Mouse (Mus musculus) megakaryocyte-erythroid progenitor cell, adult 5-6 weeks (primary cell): ENCODE data around the gene Fezf1. TPM values are rescaled to one million over a fixed set of nuclear protein-coding genes. Genes with fewer than 3 reads are reported as not detected.

Source experiments
- ATAC-seq: replicated peaks from 2 replicates; pipeline ENCODE4 v1.8.0; 2016; ENCODE audit warnings: mild to moderate bottlenecking, inconsistent platforms; ENCODE audit not compliant: severe bottlenecking, poor library complexity, low FRiP score, low TSS enrichment
- total RNA-seq, 2 experiments: library from RNA; stranded (forward) in 1 of 2; stranded (reverse) in 1 of 2; fragments of 200-1000, 215-1000 nt in 1 of 2; fragments of >200 nt in 1 of 2; fragmentation: Nextera tagmentation in 1 of 2; gene quantifications; 2 replicates each; pipeline ENCODE4 v1.2.3; 2014 to 2017

Gene Fezf1
- total RNA-seq (2014; fragmentation: Nextera tagmentation) (not detected in 2 replicates), total RNA-seq (2017) (not detected in 2 replicates)

DNA sequence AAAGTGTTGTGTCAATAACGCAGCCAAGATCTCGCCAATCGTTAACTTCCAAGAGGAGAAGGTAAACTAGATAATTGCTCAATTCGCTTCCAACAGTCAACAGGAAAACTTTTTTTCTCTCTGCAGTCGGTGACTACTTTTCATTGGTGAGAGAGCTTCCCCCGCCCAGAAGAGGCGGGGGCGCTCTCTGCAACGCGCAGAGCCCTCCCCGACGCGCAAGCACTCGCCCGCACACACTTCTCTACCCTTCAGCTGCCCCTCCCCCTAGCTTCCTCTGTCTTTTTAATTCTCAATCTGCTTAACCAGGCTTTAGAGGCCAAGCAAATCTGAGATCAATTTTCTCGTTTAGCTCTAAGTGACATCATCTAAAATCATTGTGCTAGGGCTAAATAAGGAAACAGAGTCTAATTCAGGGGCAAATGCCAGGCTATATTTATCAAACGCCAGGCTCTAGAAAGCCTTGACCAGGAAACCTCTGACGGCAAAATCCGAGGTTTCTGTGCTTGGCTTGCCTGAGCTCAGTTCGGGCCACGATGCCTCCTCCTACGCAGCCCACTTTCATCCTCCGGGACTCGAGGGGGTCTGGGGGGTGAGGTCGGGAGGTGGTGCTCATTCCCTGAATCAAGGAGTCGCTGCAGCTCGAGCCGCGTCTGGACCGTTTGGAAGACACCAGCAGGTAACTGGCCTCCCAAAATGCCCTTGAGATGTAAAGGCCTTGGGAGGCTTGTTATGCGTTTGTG is at the start of gene Fezf1:
Gene Fezf1 (minus strand): TSS at position 50 of the 740 bp plus-strand sequence.
- ATAC-seq: no peak

DNA sequence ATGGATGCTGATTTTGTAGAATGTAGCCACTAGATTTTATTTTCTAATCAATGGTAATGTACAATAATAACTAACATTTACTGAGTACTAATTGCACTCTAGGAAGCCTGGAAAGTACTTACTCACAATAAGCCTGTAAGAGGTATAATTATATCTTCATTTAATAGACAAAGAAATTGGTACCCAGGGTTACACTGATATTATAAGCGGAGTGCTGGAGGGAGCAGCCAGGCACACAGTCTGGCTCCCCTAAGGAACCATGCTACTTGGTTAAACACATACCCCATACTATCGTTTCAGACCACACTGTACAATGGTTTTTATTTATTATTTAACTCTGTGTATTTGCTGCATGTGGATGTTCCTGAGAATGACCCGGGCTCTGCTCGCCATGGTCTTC is 46.5 kb upstream of the Fezf1 start:
- ATAC-seq: no peak

DNA sequence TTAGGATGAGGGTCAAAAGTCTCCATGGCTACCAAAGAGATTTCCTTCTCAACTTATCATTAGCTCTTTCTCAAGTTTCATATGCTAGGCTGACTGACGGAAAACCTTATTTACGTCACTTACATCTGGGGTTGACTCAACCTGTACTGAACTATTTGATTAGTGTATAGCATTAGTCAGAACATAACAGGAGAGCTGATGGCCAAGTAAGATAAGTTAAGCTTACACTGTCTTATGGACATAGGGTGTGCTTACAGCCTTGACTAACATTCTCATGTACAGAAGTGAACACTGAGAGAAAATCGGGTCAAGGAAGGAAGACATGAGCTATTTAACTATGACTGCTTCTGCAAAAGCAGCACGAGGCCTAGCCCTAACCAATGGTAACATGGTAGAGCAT is 40.6 kb upstream of the Fezf1 start:
- ATAC-seq: no peak

DNA sequence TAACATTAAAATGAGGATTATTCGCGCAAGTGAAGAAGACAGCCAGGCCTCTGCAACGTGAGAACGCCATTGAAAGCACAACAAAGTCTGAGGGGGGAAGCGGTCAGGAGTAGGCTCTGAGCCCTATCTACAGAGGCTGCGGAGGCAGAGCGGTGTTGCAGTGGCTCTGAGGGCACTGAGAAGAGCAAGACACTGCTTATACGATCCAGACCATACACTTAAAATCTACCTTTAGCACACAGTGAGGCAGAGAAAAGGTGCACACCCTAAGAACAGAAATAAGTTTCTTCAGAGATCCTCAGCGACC is 33.3 kb upstream of the Fezf1 start:
- no peak for ATAC-seq

DNA sequence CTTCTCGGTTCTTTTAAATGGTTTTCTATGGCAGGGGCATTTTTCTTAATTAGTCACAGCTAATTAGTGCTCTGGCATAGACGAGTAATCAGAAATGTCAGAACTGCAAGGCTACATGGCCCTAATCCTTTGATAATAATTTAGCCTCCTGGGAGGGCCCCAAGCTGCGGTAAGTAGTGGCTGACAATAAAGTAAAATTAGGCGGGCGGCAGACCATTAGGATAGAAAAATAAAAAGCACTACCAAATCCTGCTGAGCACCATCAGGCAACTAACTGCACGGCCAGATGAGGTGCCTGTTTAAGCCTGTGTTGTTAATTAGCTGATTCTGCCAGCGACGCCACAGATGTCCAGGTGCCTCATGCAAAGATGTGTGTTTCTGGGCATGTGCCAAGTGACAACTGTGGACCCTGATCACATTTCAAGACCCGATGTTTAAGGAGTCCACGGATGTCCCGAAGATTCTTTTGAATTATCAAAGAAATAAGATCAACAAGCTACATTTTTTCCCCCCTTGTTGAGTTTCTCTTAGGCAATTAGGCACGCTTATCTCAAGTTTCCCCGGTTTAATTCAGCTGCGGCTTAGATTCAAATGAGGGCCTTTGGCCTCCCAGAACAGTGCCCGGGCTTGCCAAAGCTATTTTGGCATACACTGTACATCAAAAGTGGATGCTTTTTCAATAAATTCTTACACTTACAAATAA is 32.8 kb upstream of the Fezf1 start:
- ATAC-seq: no peak

DNA sequence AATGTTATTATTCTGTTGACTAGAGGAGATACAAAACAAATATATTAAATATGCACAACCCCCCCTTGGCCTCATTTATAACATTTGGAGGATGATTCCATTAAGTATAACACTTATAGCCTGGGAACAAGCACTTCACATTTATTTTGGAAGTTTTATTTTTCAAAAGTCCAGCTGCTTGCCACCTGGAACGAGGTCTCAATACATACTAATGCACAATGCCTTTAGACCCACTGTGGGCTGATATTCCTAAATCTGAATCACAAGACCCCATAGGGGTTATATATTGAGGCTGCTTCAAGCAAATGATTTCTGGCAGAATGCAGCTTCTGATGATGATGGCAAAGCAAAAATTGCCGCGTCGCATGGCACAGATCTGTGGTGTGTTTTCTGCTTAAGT is 25.3 kb upstream of the Fezf1 start:
- no peak for ATAC-seq

DNA sequence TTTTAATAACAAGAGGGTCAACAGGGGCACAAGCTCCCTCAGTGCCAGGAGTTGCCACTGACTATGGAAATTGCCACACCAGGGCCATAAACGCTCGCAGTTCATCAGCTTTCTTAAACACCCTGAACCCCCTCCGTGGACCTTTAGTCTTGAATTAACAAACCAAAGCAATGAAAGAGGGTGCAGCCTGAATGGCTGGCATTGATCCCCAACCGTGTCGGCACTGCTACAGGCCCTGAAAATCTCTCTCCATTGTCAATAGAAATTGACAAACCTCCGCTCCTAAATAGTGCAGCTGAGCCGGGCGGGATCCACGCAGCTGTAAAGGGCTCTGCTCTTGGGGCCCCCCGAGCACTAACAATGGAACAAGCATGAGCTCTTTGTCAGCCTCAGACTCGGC is 24.8 kb upstream of the Fezf1 start:
- ATAC-seq: no peak

DNA sequence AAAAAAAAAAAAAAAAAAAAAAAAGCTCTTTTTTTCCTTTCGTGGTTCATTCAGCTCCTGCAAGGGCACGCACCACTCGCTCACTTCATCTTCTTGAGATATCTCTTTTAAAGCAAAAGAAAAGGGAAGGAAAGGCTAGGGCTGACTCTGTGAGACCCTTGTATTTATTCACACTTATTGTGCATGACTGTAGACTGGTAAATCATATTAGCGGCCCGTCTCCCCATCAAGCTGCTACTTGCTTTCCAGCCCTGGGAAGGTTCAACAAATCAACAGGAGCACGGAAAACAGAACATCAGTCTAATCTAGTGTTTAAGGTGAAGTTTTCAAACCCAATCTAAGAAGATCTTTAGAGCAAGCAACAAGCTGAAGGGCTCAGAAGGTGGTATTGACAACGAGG is 24.4 kb upstream of the Fezf1 start:
- ATAC-seq: no peak

DNA sequence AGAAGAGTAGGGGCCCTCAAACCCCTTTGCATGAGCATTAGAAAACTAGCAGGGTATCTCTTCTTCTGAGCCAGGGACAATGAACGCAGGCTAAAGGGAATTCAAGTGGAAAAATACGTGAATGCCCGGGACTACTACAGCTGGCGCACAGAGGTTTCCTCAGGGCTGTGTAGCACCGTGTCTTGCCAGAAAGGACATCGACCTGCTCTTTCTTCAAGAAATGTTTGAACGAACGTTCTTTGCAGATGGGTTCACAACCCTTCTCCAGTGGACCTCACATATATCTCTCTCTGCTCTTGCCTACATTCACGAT is 12.5 kb upstream of the Fezf1 start:
- ATAC-seq: no peak

DNA sequence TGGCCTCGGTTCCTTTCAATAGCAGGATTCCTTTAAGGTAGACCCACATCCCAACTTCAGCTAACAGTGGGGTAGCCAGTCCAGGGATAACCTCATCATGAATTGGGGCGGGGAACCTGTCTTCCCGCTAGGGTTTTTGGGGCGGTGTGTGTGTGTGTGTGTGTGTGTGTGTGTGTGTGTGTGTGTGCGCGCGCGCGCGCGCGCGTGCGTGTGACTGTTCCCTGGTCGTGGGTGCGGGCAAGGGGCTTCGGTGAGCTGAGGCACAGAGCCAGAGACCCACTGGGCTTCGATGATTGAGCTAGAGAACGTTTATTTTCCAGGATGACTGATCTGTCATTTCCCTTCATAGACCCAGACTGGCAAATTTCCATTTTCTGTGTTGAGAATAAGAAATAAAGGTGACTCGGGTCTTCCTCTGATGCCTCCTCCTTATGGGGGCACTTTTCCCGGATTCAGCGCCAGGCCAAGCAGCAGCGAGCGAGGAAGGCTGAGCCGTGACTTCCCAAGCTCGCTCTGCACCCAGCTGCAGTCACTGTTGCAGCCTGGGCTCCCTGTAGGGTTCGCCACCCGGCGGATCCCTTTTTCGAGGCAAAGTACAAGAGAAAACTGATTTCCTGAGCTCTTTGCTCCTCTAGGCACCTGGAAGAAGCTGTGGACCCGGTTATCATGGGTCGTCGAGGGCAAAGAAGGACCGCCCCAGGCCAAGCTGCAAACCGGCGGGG is 12.0 kb upstream of the Fezf1 start:
- no peak for ATAC-seq

DNA sequence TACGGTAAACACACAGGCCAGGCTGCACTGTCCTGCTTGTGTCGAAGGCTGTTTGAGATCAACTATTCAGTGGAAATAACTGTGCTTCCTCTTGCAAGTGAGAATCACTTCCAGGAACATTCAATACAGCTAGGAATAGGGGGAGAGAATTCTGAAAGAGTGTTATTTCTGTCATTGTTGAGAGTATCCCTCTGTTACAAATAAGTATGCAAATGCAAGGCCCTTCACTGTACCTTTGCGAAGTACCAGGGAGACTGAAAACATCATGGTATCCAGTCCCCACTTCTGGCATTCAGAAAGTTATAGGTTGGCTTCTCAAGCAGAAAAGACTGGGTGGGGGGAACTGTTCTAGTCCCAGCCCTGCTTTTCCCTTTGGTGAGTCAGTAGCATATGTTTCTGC is 9.8 kb upstream of the Fezf1 start:
- ATAC-seq: no peak

DNA sequence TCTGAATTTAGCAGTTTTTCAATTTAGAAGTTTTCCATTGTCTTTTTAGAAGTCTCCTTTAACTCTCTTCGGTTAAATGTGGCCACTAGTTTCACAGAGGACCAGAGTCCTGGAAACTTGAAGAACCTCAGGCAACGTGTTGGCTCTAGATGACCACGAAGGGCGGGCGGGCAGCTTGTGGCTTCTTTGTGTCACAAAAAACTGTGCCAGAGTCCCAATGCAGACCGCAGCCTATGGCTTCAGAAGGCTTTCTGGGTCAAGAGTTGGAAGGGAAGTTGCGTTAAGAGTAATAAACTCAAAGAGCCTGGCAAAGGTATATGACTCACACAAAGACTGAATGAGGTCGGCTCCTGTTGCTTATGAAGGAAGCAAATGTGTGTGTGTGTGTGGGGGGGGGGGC is 7.0 kb upstream of the Fezf1 start:
- ATAC-seq: no peak

DNA sequence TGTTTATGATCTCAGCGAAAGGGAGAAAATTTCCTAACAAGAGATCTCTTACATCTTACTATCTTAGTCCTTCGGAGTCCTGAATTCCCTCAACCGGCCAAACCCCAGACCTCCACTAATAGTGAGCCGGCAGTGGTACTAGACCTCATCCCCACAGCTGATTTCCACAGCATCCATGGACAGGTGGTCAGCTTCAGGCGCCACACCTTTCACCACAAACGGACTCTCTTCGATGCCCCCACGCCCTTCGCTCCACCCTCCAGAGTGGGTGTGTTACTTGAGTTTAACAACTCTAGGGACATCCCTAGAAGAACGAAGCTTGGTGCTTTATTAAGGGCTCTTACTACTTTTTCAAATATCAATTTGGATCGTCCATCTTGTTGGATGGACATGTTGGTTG is 6.5 kb upstream of the Fezf1 start:
- no peak for ATAC-seq

DNA sequence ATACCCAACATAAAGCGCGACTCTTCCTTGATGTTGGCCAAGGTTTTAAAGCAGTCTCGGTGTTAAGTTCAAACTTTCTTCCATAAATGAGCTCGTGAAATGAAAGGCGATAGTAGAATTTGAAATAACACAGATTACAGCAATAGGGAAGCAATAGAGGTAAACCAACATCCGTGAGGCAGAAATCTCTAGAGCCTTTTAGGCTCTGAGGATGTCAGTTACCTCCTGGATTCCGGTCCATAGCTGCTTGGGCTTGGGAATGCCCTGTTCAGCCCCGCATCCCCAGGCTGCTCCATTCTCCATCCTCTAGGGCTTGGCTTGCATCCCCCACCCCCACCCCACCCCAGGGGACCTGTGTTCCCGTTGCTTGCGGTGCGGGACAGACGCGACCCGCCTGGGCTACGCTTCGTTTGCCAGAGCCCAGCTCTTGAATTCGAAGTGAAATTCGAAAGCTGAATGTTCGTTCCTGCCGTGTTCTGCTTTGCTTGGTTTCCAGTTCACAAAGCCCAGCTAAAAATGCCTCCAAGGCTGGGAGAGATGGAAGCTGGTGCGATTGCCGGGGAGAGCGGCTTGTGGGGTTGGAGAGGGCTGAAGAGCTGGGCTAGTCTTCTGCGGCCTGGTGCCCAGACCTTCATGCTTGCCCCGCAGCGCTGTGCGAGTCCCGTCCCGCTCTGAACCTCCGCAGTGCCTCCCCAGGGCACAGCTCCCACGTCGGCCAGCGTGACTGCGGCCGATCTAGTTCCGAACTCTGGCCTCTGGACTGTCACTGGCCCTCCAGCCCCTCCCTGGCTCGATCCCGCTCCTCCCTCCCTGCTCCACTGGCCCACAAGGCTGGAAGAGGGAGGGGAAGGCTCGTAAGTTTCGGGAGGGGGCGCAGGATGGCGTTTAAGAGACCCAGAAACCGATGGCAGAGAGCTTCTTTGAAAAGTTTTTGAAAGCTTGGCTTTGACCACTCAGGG is 5.5 kb upstream of the Fezf1 start:
- no peak for ATAC-seq

DNA sequence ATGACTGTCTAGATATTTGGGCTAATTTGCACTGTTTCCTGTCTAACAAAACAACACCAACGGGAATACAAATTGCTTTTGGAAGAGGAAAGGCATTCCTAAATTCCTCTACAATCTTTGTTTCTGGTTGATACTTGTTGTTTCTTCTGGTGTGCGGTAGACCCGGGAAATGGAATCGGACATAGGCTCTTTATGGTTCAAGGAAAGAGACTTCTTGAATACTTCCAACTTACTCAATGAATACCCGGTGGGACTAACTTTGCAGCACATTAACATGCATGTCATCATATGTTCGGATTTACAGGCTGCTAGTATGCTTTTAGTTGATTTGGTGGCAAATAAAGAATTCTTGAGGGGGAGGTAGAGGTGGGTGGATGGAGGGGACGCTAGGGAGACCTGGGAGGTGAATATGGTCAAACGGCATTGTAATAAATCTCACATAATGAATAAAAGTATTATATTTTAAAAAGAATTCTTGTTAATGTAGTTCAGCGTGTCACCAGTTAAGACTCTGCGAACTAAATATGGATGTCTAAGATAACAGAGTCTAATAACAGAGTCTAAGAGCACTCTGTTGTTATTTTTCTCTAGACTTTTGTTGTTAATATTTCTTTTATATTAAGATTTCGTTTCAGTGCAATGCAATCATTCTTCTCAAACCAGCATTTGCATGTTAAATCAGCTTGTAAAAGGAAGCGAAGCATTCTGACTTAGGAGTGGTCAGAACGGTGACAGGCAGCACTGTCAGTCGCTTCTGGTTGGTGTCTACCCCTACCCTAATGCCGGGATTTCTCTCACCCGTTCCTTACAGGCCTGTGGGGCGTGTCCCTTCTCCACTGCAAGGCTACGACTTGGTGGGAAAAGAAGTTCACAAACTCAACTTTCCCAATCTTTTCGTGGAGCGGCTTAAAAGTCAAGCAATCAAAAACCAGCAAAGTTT is 4.3 kb upstream of the Fezf1 start:
- no peak for ATAC-seq

DNA sequence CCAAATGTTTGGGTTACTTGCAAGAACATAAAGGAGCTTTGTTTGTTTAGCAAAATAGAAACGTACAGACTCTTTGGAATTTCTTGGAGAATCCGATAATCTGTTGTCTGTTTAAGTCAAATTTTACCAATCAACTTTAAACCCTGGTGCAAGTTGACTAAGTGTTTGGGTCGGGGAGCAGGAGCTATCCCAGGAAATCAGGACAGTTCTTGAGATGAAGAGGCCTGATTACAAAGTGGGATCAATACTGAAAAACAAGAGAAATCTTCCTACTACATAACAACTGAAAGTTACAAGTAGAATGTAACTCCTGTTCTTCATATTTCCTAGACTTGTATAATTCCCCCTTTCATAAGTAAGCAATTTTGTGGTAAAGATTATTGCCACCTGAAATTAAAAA is 3.3 kb upstream of the Fezf1 start:
- ATAC-seq: no peak

DNA sequence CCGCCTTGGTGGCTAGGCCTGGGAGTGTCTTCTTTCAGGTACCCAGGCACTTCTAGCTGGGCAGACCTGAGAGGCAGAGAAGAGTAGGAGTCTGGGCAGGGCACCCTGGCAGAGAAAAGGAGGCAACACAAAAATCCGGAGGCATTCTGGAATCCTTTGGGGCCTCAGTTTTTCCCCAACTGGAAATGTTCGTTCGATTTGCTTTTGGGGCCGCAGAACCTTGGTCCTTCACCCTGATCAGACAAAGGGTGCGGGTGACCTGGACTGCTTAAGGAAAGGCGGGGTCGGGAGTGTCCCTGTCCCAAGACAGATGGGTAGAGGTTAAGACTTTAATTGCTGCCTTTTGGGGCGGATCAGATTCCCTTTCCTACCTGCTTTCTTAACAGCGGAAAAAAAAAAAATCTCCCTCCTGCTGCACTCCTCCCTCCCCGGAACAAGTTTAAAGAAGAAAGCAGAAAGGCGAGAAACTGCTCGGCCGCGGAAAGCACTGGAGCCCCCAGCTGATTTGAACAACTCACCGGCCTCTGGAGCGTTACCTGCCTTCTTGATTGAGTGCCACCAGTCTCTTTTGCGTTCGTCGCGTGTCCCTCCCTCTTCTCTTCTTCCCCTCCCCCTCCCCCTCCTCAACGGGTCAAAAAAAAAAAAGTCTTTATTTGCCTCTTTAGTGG is 2.3 kb upstream of the Fezf1 start:
- no peak for ATAC-seq

DNA sequence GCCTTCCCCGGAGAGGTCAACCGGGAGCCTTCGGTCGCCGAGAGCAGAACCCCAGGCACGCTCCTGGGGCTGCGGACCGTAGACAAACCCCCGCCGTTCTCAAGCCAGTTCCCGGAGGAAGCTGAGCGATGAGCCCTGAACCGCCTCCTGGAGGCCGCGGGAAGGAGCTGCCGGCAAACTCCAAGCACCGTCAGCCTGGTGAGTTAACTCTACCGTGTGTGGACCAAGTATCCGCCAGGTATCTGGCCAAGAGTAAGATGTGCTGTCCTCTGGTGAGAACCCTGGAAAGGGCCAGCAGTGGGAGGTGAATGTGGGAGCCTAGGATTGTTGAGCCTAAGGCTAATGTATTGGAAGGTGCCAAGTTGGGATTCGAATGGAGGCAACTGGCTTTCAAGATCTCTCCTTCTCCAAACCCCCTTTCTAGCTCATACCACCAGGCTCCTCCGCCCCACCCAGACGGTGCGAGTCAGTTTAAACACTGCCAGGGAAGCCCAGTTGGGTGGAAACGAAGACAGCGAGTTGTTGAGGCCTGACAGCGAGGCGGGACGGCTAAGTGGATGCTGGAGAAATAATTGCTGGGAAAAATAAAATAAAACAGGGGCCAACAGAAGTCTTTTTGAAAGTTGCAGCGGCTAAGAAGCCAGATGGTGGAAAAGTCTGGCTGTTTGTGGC is 1.6 kb upstream of the Fezf1 start:
- no peak for ATAC-seq
